Mouse (Mus musculus): ENCODE measurements around the gene Prmt1. TPM values are rescaled to one million over a fixed set of nuclear protein-coding genes. Genes with fewer than 3 reads are reported as not detected.
"Not testable (repeated sequence)": the region's sequence is repeated elsewhere in the genome, so short reads cannot be mapped to it uniquely, and the experiment has no call there.

The Prmt1 gene
- polyA plus RNA-seq, 1 experiment from 2014 or later: 706 TPM

DNA sequence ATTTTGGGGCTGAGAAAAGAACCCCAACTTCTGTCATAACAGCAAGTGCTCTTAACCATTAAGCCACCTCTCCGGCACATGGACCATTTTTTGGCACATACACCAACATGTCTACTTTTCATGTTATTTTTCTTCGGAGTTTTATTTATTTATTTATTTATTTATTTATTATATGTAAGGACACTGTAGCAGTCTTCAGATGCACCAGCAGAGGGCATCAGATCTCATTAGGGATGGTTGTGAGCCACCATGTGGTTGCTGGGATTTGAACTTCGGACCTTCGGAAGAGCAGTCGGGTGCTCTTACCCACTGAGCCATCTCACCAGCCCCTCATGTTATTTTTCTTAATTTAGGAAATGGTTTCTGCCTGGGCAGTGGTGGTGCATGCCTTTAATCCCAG is 37.3 kb upstream of the Prmt1 start:
- ATAC-seq (ENCODE audit: insufficient number of reproducible peaks, insufficient read depth, low FRiP score, low TSS enrichment, low read depth); H3K27ac ChIP-seq; H3K9ac ChIP-seq (replicated peaks); H3K4me3 ChIP-seq (replicated peaks); H3K9me3 ChIP-seq; H3K4me2 ChIP-seq: not testable (repeated sequence)
- WGBS: 85% methylated on average over 5 of the region's 5 CpGs
- Histone ChIP-seq H3K36me3 (peaks cover 22% of the 10 kb centered on the region), H3K4me1 (replicated peaks) (peaks cover 19% of the 10 kb centered on the region), H3K27me3 (peaks cover 12% of the 10 kb centered on the region; the same call in 1 of the 2 replicates)

DNA sequence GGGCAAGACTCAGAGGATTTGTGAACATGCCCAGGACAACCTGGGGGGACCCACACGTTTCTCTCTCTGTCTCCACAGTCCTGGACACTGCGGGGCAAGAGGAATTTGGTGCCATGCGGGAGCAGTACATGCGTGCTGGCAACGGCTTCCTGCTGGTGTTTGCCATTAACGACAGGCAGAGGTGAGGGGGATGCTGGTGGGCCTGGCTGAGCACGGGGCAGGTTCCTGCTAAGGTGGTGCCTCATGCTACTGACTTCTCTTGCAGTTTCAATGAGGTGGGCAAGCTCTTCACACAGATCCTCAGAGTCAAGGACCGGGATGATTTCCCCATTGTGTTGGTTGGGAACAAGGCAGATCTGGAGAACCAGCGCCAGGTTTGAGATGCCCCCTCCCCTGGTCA is 33.9 kb upstream of the Prmt1 start:
- Histone ChIP-seq H3K27ac (no peak overlapping the region), H3K4me2 (no peak overlapping the region), H3K36me3 (no peaks in the 10 kb centered on the region), H3K9ac (replicated peaks) (no peak overlapping the region), H3K4me1 (replicated peaks) (peaks cover 26% of the 10 kb centered on the region), H3K27me3 (peaks cover 12% of the 10 kb centered on the region; the same call in 1 of the 2 replicates), H3K4me3 (replicated peaks) (no peak overlapping the region), H3K9me3 (no peaks in the 10 kb centered on the region)
- ATAC-seq (ENCODE audit: insufficient number of reproducible peaks, insufficient read depth, low FRiP score, low TSS enrichment, low read depth): no peak
- 65% methylated on average over 9 of the region's 9 CpGs for WGBS

DNA sequence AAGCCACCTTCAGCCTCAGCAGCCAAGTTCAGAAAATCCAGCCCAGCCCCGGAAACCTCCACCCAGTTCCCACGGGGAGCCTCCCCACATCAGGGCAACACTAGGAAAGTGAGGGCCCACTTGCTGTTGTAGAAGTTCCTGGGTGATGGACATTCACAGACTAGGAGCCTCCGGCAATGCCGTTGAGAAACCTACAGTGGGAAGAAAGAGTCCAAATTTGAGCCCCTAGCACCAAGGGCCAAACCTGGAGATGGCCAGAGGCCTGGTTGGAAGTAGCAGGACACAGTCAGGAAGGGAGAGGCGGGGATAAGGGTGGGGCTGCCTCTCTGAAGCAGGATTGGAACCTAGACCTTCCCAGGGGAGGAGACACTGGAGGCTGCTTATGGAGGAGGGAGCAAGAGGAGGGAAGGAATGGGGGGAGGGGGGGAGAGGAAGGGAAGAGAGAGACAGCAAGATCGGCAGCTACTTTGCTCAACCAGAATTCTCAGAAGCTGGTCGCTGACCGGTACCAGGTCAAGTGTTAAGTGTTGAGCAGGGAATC is 32.7 kb upstream of the Prmt1 start:
- 32% methylated on average over 8 of the region's 8 CpGs for WGBS
- Histone ChIP-seq H3K27me3 (peaks cover 12% of the 10 kb centered on the region; the same call in 1 of the 2 replicates), H3K9me3 (no peaks in the 10 kb centered on the region), H3K4me2 (peak overlapping the region; percentile 85), H3K4me3 (replicated peaks) (0 out of 2 replicates have a peak overlapping the region, but pooled peaks have one; percentile 6), H3K27ac (0 out of 2 replicates have a peak overlapping the region, but pooled peaks have one; percentile 1), H3K36me3 (no peaks in the 10 kb centered on the region), H3K4me1 (replicated peaks) (peaks cover 35% of the 10 kb centered on the region), H3K9ac (replicated peaks) (no peak overlapping the region)
- no peak for ATAC-seq (ENCODE audit: insufficient number of reproducible peaks, insufficient read depth, low FRiP score, low TSS enrichment, low read depth)

DNA sequence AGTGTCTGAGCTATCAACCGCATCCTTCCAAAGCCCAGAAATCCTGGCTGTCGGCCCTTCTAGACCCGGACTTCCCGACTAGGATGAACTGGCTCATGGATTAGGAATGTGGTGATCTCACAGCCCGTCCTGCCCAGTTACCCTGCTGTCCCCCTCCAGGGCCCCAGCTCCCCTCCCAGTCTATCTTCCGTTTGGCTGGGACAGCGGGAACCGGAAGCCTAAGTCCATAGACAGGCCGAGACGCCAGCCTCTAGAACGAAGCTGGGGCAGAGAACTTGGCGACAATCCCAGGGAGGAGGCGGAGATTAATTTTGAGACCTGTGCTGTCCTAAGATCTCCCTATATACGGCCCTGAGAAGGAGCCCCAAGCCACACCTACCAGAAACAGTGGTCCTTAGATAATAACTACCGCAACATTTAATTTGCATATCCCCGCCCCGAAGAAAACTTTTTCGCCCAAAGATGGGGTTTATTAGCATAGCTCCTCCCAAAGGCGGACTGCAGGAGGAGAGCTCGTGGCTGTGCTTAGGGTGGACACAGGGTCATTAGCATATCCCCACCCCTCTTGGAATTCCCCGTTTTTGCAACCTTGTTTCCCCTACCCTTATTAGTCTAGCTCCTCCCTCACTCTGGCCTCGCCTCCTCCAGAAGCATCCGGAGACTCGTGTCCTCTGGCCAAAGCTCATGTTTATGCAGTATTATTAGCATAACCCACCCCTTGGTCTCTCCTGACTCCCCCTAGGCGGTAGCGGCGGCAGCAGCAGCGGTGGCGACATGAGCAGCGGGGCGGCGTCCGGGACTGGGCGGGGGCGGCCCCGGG is 31.1 kb upstream of the Prmt1 start, which contains the start of gene Rras:
TSS of gene Rras (plus strand) at position 720 of the 820 bp plus-strand sequence.
- Histone ChIP-seq H3K9me3 (no peaks in the 10 kb centered on the region), H3K36me3 (peaks cover 16% of the 10 kb centered on the region), H3K4me3 (replicated peaks) (peak within 1 kb of the TSS; percentile 89), H3K4me2 (peak within 1 kb of the TSS; percentile 85), H3K27me3 (peaks cover 12% of the 10 kb centered on the region; the same call in 1 of the 2 replicates), H3K9ac (replicated peaks) (peak within 1 kb of the TSS; percentile 70), H3K4me1 (replicated peaks) (peaks cover 35% of the 10 kb centered on the region), H3K27ac (peak within 1 kb of the TSS; percentile 92)
- ATAC-seq (ENCODE audit: insufficient number of reproducible peaks, insufficient read depth, low FRiP score, low TSS enrichment, low read depth): peak; percentile 92
- WGBS: 1% methylated on average over 36 of the region's 36 CpGs

DNA sequence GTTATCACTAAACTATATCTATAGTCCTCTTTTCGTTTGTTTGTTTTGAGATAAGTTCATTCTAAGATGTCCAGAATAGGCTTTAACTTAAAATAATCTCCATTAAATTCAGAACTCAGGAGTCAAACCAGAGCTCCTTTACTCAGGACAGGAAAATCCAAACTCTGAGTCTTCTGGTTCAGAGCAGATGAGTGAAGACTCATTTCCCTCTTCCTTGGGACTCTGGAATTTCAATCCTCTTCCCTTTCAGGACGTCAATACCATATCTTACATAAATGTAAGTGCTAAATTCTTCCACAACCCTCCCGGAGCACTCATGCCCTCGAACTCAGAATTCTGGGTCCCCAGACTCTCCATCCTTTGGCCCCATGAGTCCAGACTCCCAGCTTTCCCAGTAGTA is 30.4 kb upstream of the Prmt1 start:
- H3K27me3 ChIP-seq: peaks cover 12% of the 10 kb centered on the region; the same call in 1 of the 2 replicates
- 2% methylated on average over 4 of the region's 4 CpGs for WGBS
- peak overlapping the region; percentile 85 for H3K4me2 ChIP-seq
- ATAC-seq (ENCODE audit: insufficient number of reproducible peaks, insufficient read depth, low FRiP score, low TSS enrichment, low read depth): no peak
- peak overlapping the region; percentile 92 for H3K27ac ChIP-seq
- peaks cover 35% of the 10 kb centered on the region for H3K4me1 ChIP-seq (replicated peaks)
- H3K9me3 ChIP-seq: no peaks in the 10 kb centered on the region
- peaks cover 23% of the 10 kb centered on the region for H3K36me3 ChIP-seq
- H3K9ac ChIP-seq (replicated peaks): no peak overlapping the region; the same call in 1 of the 2 replicates
- peak overlapping the region; percentile 89 for H3K4me3 ChIP-seq (replicated peaks)

DNA sequence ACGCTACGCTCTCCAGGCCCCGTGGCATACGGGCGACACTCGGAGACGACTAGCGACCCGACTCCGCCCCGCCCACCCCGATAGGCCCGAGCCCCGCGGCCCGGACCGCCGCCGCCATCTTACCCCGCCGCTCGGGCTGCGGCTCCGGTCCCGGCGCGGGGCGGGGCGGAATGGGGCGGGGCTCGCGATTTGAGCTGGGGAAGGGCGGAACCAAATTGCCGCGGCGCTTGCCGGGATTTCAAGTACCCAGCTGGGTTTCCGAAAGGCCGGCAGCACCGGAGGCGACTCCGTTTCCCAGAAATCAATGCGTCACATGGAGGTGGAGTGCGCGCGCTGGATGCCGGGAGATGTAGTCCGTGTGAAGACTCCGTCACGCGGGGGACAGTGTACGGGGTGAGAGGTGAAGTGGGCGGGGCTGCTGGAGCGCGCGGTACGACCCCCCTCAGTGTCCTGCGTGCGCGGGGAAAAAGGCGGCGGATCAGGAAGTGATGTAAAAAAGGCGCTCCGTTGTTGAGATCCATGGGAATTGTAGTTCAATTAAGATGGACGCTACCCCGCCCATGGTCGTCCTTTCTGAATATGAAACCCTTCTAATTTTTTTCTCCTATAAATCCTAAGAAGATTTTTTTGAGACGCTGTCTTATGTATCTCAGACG is 29.7 kb upstream of the Prmt1 start, which contains the start of gene Scaf1:
TSS of gene Scaf1 (minus strand) at position 407 of the 656 bp plus-strand sequence.
- H3K27me3 ChIP-seq: peaks cover 12% of the 10 kb centered on the region; the same call in 1 of the 2 replicates
- H3K36me3 ChIP-seq: peaks cover 30% of the 10 kb centered on the region
- peak within 1 kb of the TSS; percentile 92 for H3K27ac ChIP-seq
- peak within 1 kb of the TSS; percentile 89 for H3K4me3 ChIP-seq (replicated peaks)
- WGBS: under 1% methylated on average over 67 of the region's 69 CpGs
- peak; percentile 90 for ATAC-seq (ENCODE audit: insufficient number of reproducible peaks, insufficient read depth, low FRiP score, low TSS enrichment, low read depth)
- H3K9ac ChIP-seq (replicated peaks): peak within 1 kb of the TSS; percentile 94
- peaks cover 35% of the 10 kb centered on the region for H3K4me1 ChIP-seq (replicated peaks)
- peak within 1 kb of the TSS; percentile 85 for H3K4me2 ChIP-seq
- no peaks in the 10 kb centered on the region for H3K9me3 ChIP-seq

DNA sequence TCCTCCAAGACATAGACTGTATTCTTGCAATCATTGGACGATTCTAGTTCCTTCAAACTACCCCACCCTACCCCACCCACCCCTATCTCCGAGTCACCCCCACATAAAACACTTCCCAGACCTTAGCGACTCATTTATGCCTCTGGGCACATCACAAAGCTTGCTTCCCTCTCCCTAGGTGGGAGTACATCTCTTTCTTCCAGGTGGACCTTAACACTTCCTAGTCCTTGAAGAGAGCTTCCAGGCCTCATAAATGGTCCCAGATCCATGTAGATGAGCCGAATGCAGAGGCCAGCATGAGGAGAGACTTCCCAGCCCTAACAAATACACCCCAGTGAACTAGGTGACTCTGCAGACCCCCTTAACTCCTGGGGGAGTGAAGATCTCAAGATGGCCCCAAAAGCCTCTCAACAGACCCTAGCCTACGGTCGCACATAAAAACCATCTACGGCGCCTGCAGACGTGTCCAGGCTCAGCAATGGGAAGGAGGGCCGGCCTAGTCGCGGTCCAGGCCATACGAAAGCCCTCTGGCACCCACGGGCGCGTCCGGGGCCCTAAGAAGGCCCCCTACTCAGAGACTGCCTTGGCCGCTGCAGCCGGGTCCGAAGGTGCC is 29.1 kb upstream of the Prmt1 start:
- no peak for ATAC-seq (ENCODE audit: insufficient number of reproducible peaks, insufficient read depth, low FRiP score, low TSS enrichment, low read depth)
- no peaks in the 10 kb centered on the region for H3K9me3 ChIP-seq
- H3K4me1 ChIP-seq (replicated peaks): peaks cover 35% of the 10 kb centered on the region
- peaks cover 36% of the 10 kb centered on the region for H3K36me3 ChIP-seq
- WGBS: 2% methylated on average over 20 of the region's 20 CpGs
- peak overlapping the region; percentile 89 for H3K4me3 ChIP-seq (replicated peaks)
- H3K4me2 ChIP-seq: peak overlapping the region; percentile 85
- H3K27me3 ChIP-seq: peaks cover 12% of the 10 kb centered on the region; the same call in 1 of the 2 replicates
- peak overlapping the region; percentile 86 for H3K27ac ChIP-seq
- peak overlapping the region; percentile 94 for H3K9ac ChIP-seq (replicated peaks)

DNA sequence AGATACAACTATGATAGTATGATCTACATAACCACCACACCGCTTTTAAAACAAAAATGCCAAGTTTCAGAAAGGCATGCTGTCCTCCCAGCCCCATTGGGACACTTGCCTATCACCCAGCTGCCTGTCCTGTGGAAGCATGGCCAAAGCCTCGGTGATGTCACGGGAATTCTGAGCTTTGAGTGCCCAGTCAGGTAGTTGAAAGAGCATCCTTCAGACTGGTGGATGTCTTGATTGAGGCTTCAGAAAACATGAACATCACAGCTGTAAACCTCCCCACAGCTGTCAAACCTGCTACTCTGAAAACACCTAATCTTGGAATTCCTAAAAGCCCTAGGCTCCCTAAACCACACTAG is 27.7 kb upstream of the Prmt1 start:
- Histone ChIP-seq H3K4me1 (replicated peaks) (peaks cover 27% of the 10 kb centered on the region), H3K4me3 (replicated peaks) (no peak overlapping the region; the same call in 1 of the 2 replicates), H3K27me3 (0 out of 2 replicates have a peak, but pooled peaks cover 3% of the 10 kb centered on the region), H3K9me3 (no peaks in the 10 kb centered on the region), H3K9ac (replicated peaks) (no peak overlapping the region), H3K4me2 (no peak overlapping the region), H3K36me3 (peaks cover 50% of the 10 kb centered on the region), H3K27ac (no peak overlapping the region)
- ATAC-seq (ENCODE audit: insufficient number of reproducible peaks, insufficient read depth, low FRiP score, low TSS enrichment, low read depth): no peak
- 99% methylated on average over 3 of the region's 3 CpGs for WGBS

DNA sequence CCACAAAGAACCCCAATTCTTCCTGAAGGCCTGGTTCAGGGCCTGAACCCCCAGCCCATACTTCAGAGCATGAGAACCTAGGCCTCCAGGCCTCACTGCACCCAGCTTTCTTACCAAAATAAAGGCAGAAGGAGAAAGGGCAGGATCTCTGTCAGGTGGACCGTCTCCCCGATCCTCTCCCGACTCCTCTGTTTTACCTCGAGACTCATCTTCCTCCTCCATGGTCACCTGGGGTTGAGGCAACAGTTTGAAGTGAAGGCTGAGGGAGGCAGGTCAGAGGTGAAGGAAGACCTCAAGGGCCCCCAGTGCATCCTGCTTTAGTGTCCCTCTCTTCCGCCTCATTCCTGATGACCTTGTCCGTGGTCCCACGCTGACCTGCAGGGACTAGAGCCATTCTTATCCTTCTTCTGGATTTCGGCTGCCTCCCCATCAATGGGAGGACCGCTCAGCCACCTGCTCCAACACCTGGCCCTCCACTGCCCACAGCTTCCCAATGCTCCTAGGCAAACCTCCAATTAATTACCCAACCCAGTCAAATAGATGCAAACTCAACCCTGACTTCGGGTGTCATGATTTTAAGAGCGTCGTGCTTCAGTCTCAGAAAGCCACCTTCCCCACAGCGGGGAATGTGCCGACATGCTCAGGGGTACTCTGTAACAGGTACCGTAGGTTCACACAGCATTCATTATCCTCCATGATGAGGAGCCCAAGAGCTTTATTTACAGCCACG is 27.2 kb upstream of the Prmt1 start:
- 95% methylated on average over 16 of the region's 16 CpGs for WGBS
- no peaks in the 10 kb centered on the region for H3K27me3 ChIP-seq
- H3K4me3 ChIP-seq (replicated peaks): no peak overlapping the region
- no peak overlapping the region for H3K27ac ChIP-seq
- no peak for ATAC-seq (ENCODE audit: insufficient number of reproducible peaks, insufficient read depth, low FRiP score, low TSS enrichment, low read depth)
- peaks cover 55% of the 10 kb centered on the region for H3K36me3 ChIP-seq
- H3K9me3 ChIP-seq: no peaks in the 10 kb centered on the region
- peaks cover 23% of the 10 kb centered on the region for H3K4me1 ChIP-seq (replicated peaks)
- H3K4me2 ChIP-seq: no peak overlapping the region
- H3K9ac ChIP-seq (replicated peaks): 0 out of 2 replicates have a peak overlapping the region, but pooled peaks have one; percentile 12

DNA sequence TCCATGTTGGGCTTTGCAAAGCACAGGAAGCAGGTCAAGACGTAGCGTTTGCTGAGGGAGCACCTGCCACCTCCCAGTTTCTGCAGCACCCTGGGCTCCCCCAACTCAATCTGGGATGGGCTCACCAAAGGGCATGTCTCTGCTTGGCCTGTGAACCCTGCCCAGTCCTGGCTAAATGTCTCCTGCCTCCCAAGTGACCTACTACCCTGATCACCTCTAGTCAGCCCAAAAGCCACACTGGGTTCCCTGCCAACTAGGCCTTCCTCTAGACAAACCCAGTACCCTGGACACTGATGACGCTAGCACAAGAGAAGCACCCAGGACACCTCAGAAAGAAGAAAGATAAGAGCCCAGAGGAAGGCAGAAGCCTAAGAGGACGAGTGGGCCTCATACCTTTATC is 26.5 kb upstream of the Prmt1 start:
- 86% methylated on average over 4 of the region's 4 CpGs for WGBS
- Histone ChIP-seq H3K27ac (no peak overlapping the region), H3K27me3 (no peaks in the 10 kb centered on the region), H3K4me2 (no peak overlapping the region), H3K9me3 (no peaks in the 10 kb centered on the region), H3K9ac (replicated peaks) (no peak overlapping the region), H3K4me1 (replicated peaks) (peaks cover 17% of the 10 kb centered on the region), H3K36me3 (peaks cover 62% of the 10 kb centered on the region), H3K4me3 (replicated peaks) (no peak overlapping the region)
- ATAC-seq (ENCODE audit: insufficient number of reproducible peaks, insufficient read depth, low FRiP score, low TSS enrichment, low read depth): no peak
